Mouse (Mus musculus) liver, embryonic 14.5 days (tissue): ENCODE measurements around the gene Sema4d. TPM values are rescaled to one million over a fixed set of nuclear protein-coding genes. Genes with fewer than 3 reads are reported as not detected.
A peak's percentile ranks its signal among the peaks of the same experiment; 100 is the strongest.

Experiments used
- ATAC-seq: fragments of 200-750 bp; cut with Nextera tagmentation; 2 replicates; pipeline ENCODE4 v1.8.0; 2017; ENCODE audit warnings: moderate number of reproducible peaks, mild to moderate bottlenecking, moderate library complexity; ENCODE audit not compliant: insufficient read depth
- DNase-seq, 3 experiments: peaks; one replicate each; pipeline ENCODE4 v3.0.0-alpha.2; 2012 to 2013; ENCODE audit warnings: low read depth in 3 of 3, low spot score in 3 of 3
- H3K27ac ChIP-seq: fragments of 300-500 bp; sonication (generic); 2 replicates; pipeline ENCODE4 v1.5.1; 2014; ENCODE audit warnings: moderate library complexity, mild to moderate bottlenecking, control low read depth, inconsistent platforms
- H3K27me3 ChIP-seq: fragments of 300-500 bp; sonication (generic); 2 replicates; pipeline ENCODE4 v1.6.1; 2014; ENCODE audit warnings: mild to moderate bottlenecking, low read length, moderate library complexity; ENCODE audit not compliant: control insufficient read depth, insufficient read depth
- H3K36me3 ChIP-seq: fragments of 300-500 bp; sonication (generic); replicated peaks from 2 replicates; pipeline ENCODE4 v1.6.1; 2014; ENCODE audit warnings: low read depth; ENCODE audit not compliant: control insufficient read depth, insufficient read depth
- H3K4me1 ChIP-seq, 2 experiments: fragments of 200-500 bp in 1 of 2; fragments of 300-500 bp in 1 of 2; sonication (generic) in 1 of 2; replicated peaks; 2 replicates each; pipeline ENCODE4 v1.6.1; 2012 to 2014; ENCODE audit warnings: antibody characterized with exemption in 1 of 2, inconsistent platforms in 1 of 2, low read length in 1 of 2; ENCODE audit not compliant: control insufficient read depth in 2 of 2, insufficient read depth in 2 of 2
- H3K4me2 ChIP-seq: fragments of 300-500 bp; sonication (generic); 2 replicates; pipeline ENCODE4 v1.6.1; 2014; ENCODE audit warnings: low read depth, mild to moderate bottlenecking, control low read depth, moderate library complexity
- H3K4me3 ChIP-seq, 2 experiments: fragments of 200-500 bp in 1 of 2; fragments of 300-500 bp in 1 of 2; sonication (generic) in 1 of 2; 2 replicates each; pipeline ENCODE4 v1.5.1; 2012 to 2014; ENCODE audit warnings: low read depth in 2 of 2, low read length in 2 of 2, mild to moderate bottlenecking in 2 of 2, control low read depth in 1 of 2, inconsistent platforms in 1 of 2, moderate library complexity in 1 of 2; ENCODE audit not compliant: insufficient read depth in 1 of 2
- H3K9ac ChIP-seq: fragments of 300-500 bp; sonication (generic); replicated peaks from 2 replicates; pipeline ENCODE4 v1.6.1; 2014; ENCODE audit warnings: mild to moderate bottlenecking, control low read depth, moderate library complexity
- H3K9me3 ChIP-seq: fragments of 300-500 bp; sonication (generic); 2 replicates; pipeline ENCODE4 v1.6.1; 2016; ENCODE audit warnings: low read length, mixed read lengths; ENCODE audit not compliant: control insufficient read depth
- CTCF ChIP-seq: IDR thresholded peaks from 2 replicates; pipeline ENCODE4 v1.5.1; 2016; ENCODE audit warnings: antibody characterized with exemption, low read depth, control low read depth
- EP300 ChIP-seq: IDR thresholded peaks from 2 replicates; pipeline ENCODE4 v1.6.1; 2016; ENCODE audit warnings: antibody characterized with exemption, low read depth
- WGBS: fragments of 180-500 bp; shearing (Covaris S2); extraction: QIAGEN DNeasy Blood & Tissue Kit; methylation state at CpG from one replicate; pipeline ENCODE4 v1.1.7; 2014; ENCODE audit not compliant: insufficient replicate concordance; 5-methylcytosine and 5-hydroxymethylcytosine counted together
- polyA plus RNA-seq, 2 experiments: library from polyadenylated mRNA; depleted of rRNA in 1 of 2; stranded (reverse) in 1 of 2; unstranded in 1 of 2; fragments of >200 nt; fragmentation: Nextera tagmentation in 1 of 2; extraction: Ambion mirVana in 1 of 2; gene quantifications; 2 replicates each; pipeline versions ENCODE4 v1.2.1 to v1.2.3; 2012 to 2014

Sema4d gene
- polyA plus RNA-seq, 2 experiments = 4.6 to 4.7 TPM

DNA sequence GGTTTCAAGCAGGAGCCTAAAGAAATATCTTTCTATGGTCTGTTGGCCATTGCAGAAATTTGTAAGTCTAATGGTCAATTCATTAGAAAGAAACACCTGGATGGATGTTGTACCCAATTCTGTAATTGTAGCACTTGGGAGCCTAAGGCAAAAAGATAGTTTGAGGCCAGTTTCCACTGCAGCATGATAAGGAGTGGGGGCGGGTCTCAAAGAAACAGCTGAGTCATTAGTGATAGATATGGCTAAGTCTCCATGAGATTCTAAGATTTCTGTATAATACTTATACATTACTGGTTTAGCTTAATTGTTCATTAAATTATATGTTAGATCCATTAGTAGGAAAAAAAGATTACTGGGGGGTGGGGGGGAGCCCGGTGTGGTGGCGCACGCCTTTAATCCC, 145.3 kb downstream of the Sema4d start:
- no peaks in the 10 kb centered on the region for H3K27me3 ChIP-seq
- 26% methylated on average over 4 of the region's 4 CpGs for WGBS
- H3K4me3 ChIP-seq = peak overlapping the region; percentile 87 to 99
- ATAC-seq = no peak
- peaks cover 33% of the 10 kb centered on the region for H3K36me3 ChIP-seq
- peak overlapping the region; percentile 100 for H3K9ac ChIP-seq
- no peak for TF ChIP-seq CTCF
- peak; percentile 58 for TF ChIP-seq EP300
- DNase-seq = peak; percentile 66 to 74 (median 69)
- no peaks in the 10 kb centered on the region for H3K9me3 ChIP-seq
- H3K27ac ChIP-seq = peak overlapping the region; percentile 90
- H3K4me2 ChIP-seq = peak overlapping the region; percentile 97
- H3K4me1 ChIP-seq = peaks cover 17 to 22% of the 10 kb centered on the region in 2 experiments

DNA sequence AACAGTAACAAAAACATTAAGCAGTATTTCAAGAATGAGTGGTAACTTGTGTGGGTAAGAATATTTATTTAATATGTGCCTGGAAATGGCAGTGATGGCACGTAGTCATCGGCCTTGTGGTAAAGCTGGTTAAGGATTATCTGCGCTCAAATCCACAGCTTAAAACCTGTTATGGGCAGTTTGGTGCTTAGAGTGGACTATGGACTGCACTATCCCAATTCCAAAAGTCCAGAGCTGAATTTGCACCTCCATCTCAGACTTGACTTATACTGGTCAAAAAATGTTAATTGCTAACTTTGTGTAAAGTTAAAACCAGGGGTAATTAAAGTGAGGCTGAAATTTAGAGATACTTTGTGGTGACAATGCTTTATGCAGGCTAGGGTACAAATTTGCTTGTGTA, 145.8 kb downstream of the Sema4d start:
- peak overlapping the region; percentile 100 for H3K9ac ChIP-seq
- TF ChIP-seq CTCF (no peak), EP300 (no peak)
- H3K4me2 ChIP-seq = peak overlapping the region; percentile 97
- peaks cover 17 to 22% of the 10 kb centered on the region in 2 experiments for H3K4me1 ChIP-seq
- DNase-seq = no peak
- no peaks in the 10 kb centered on the region for H3K27me3 ChIP-seq
- peak overlapping the region; percentile 90 for H3K27ac ChIP-seq
- no peaks in the 10 kb centered on the region for H3K9me3 ChIP-seq
- H3K4me3 ChIP-seq = peak overlapping the region; percentile 87 to 99
- no peak for ATAC-seq
- 19% methylated on average over 3 of the region's 3 CpGs for WGBS
- peaks cover 29% of the 10 kb centered on the region for H3K36me3 ChIP-seq

GRCm38 (mm10) chr13:51646362-51647027, 147.1 kb downstream of the Sema4d start:
- 8% methylated on average over 3 of the region's 3 CpGs for WGBS
- peak overlapping the region; percentile 100 for H3K9ac ChIP-seq

DNA sequence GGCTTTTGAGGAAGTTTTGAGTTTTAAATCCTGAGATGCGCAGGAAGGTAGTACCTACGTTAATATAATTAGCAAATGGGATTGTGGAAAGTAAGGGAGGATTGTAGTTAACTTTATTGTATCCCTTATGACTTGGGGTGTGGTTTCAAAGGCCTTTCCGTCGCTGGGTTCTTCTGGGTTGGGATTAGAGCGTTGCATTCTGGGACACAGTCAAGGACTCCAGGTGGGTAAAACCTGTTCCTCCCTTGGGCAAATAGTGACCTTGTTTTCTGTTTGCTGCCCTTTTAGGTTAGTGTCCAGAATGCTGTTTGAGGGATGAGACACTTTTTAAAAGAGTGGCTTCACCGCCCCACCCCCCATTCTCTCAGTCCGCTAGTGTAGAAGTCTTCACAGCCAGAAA, 147.7 kb downstream of the Sema4d start:
- no peak for ATAC-seq
- WGBS = under 1% methylated on average over 7 of the region's 7 CpGs
- peak overlapping the region; percentile 100 for H3K9ac ChIP-seq
- H3K4me2 ChIP-seq = peak overlapping the region; percentile 97
- H3K4me3 ChIP-seq = peak overlapping the region; percentile 87 to 99
- peak overlapping the region; percentile 94 for H3K27ac ChIP-seq
- peak; percentile 60 to 69 (median 67) for DNase-seq
- H3K36me3 ChIP-seq = peaks cover 19% of the 10 kb centered on the region
- no peaks in the 10 kb centered on the region for H3K9me3 ChIP-seq
- TF ChIP-seq EP300 (no peak), CTCF (no peak)
- H3K27me3 ChIP-seq = no peaks in the 10 kb centered on the region
- peaks cover 15 to 17% of the 10 kb centered on the region in 2 experiments for H3K4me1 ChIP-seq

More at GRCm38 (mm10) chr13:51646362-51647027, 147.1 kb downstream of the Sema4d start:
- Histone ChIP-seq H3K4me2 (peak overlapping the region; percentile 97), H3K9me3 (no peaks in the 10 kb centered on the region), H3K27me3 (no peaks in the 10 kb centered on the region), H3K27ac (peak overlapping the region; percentile 90), H3K36me3 (peaks cover 25% of the 10 kb centered on the region), H3K4me1 (peaks cover 17 to 20% of the 10 kb centered on the region in 2 experiments), H3K4me3 (peak overlapping the region; percentile 87 to 99)
- TF ChIP-seq CTCF (no peak), EP300 (no peak)
- DNase-seq = no peak
- ATAC-seq = no peak
